Mouse (Mus musculus) R1 (cell line): ENCODE data around the gene Glyatl3.

Experiments used
- DNase-seq: peaks from one replicate; pipeline ENCODE4 v3.0.0-alpha.2; 2018; ENCODE audit warnings: low read depth, low spot score

The Glyatl3 gene

DNA sequence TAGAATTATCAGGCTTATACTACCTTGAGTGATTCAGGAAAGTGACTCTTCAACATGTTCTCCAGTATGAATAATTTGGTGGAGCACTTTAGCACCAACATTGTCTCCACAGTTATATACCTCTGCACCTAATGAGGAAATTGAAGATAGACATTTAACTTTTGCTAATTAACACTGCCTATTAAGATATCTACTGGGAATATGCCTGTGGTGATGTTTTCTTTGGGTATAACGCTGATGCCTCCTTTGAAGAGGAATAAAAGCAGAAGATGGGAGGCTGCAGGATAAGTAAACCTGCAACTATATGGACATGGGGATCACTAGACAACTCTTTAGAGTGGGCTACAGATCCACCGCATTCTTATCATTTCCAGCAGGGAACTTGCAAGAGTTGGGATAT, at the start of gene Glyatl3:
Gene Glyatl3 (minus strand): TSS at position 101 of the 400 bp plus-strand sequence.
- DNase-seq, result no peak

DNA sequence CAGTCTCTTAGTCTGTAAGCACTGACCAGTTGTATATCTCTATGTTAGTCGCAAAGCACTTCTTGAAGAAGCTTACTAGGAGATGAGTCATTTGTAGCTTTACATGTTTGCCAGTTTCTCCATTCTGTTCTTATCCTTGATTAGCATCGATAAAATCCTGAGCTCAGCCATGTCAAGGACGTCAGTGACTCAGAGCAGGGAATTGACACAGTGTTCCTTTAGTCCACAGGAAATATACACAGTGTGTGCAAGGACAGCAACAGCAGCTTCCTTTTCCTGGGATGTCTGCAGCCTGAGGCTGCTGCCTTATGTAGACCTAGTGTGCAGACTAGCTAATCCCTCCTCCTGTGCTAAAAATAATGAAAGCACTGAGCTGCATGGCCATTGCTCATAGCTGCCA, 34.4 kb upstream of the Glyatl3 start:
- DNase-seq, result no peak

DNA sequence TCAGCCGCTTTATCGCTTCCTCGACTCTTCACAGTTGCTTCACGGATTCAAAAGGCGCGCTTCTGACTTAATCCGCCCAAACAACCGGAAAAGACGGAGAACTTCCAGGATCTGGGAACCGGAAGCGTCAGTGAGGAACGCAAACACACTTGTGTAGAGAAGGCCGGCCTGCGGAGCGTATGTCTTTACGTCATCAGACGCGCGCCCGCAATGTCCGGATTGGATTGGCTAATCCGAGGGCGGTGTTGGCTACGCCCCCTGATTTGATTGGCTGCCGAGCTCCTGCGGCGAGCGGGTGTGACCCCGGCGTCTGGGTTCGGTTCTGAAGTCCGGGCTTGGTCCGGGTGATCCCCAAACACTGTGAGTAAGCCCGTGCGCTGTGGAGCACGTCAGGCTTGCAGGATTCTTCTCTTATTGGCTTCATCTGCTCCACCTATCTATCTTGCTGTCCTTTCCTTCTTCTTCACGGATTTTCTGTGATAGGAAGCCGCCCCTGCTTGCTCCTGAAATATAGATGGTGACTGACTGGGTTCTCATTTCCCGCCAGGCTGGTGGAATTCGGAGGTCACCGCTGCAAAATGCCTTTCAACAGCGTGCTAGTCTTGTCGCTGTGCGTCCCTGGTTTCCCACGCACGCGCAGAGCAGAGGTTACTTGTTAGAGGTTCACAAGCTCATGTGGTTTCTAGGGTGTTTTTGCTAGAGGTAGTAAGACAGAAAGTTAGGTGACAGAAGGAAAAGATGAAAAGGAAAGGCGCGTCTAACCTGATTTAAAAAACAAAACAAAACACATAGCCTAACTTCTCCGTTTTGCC, 20.5 kb upstream of the Glyatl3 start, which contains the start of the genes Mut and Cenpq:
Gene Mut (plus strand): TSS at position 266 of the 812 bp plus-strand sequence.
Gene Cenpq (minus strand): TSS at position 628 of the 812 bp plus-strand sequence.
- peak; percentile 99 for DNase-seq

DNA sequence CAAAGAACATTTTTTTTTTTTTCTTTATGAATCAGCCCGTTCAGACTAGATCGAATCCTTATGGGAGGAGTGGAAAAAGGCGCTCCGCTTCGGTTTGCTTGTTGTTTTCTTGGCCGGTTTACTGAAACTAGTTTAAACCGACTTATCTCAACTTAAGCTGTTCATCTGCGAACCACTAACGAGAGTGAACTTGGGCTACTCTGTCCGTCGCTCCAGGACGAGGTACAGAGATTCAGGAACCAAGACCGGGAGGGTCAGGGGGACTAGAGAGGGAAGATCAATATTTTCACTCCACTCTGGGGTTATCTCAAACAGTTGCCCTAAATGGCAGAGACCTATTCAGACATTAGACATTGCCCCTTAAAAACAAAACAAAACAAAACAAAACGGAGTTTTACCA, 19.8 kb upstream of the Glyatl3 start:
- DNase-seq, result no peak

DNA sequence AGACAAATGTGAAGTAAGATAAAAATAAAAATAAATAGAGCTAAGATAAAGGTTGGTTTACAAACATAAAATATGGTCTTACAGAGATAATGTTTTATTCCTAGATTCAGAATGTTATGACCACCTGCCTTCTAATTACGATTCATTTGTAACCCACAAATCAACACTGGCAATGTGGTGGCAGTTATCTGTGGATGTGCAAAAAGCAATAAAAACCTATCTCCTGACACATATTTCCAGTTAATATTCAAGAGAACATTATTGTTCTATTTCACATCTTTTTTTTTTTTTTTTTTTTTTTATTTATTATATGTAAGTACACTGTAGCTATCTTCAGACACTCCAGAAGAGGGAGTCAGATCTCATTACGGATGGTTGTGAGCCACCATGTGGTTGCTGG, 1.3 kb upstream of the Glyatl3 start:
- DNase-seq, result no peak

DNA sequence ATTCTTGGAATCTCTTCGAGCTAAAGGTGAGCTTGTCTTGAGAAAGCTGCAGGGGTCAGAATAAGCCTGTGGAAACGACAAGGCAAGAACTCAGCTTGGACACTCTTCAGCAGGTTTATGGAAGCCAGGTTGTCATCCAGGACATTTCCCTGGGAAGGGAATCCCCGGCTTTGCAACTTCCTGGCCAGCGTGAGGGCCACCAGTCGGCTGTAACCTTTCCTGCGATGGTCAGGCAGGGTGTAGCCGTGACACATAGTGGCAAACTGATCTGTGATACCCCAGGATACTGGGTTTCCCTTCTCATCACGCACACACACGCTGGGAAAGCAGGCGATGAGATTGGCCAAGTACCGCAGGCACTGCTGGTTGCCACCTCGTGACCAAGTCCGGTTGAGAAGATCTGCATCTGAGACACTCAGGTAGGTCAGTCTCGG, 9.4 kb downstream of the Glyatl3 start:
- DNase-seq, result peak; percentile 54

DNA sequence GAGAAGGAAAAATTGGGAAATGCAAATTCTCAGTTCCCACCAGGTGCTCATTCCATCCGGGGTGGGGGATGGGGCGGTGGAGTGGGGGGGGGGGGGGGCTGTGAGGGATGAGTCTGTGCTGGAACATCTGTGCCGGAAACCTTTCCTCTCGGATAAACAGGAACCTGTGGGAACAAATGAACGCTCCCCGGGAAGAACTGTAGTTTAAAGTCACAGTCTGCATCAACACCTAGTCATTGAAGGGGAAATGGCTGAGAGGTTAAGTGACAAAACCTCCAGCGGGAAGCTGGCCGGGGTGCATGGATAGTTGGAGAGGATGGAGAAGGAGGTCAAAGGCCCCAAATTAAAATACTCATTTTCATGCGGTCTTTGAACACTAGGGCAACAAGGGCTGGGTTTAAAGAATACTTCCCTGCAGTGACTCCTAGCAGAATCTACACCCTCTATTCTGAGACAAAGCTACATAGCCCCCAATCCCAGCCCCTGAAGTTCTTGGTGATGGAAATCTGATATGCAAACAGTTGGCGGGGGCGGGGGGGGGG, 10.0 kb downstream of the Glyatl3 start:
- DNase-seq, result peak; percentile 76

DNA sequence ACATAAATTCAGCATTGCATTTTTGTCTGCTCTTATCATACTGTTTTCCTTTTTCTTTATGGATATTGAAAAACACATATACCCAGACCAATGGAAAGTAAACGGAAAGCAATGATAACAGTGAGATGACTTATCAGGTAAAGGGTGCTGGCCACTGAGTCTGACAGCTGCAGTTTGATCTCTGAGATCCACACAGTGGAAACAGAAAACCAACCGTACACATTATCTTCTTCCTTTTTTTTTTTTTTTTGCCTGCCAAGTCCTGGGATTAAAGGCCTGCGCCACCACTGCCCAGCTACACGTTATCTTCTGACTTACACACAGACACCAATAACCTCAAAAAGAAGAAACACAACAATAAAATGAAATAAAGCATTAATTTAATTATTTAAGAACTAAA, 10.8 kb downstream of the Glyatl3 start:
- DNase-seq, result no peak

DNA sequence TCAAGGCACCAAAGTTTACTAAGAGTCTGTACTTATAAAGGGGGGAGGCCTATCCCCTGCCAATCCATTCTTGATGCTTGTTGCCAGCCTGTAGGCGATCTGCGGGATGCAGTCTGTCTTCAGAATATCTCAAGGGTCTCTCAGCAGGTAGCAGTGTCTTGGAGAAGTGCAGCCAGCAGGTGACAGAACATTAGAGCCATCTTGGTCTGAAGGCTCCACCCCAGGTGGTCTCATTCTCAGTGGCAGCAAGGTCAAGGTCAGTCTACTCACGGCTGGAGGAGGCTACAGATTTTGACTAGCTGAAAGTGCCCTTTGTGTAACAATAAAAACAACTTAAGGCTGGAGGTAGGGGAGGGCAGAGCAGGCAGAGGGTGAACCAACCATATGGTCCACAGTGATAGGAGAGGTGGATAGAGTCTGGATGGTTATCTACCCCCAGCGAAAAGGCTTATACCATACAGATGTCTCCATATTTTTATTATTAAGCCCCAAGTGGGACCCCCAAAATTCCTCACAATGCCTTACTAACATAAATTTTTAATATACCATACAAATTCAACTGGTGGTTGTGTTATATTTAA, 14.3 kb downstream of the Glyatl3 start:
- DNase-seq, result peak; percentile 72

DNA sequence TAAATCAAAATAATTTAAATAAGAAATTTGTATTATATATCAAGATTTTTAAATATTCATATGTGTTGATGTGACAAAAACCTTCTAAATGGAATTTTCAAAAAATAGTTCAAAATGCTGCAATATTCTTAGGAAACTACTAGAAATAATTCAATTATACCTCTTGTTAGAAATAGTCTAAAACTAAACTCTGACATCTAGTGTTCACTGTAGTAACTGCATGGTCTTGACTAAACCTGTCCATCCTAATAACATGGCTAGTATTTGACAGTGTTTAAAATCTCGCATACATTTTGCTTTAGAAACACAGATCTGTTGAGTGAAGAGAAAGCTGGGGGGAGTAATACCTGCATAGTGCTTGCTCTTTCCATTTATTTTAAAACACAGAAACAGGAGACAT, 17.3 kb downstream of the Glyatl3 start:
- peak; percentile 32 for DNase-seq

DNA sequence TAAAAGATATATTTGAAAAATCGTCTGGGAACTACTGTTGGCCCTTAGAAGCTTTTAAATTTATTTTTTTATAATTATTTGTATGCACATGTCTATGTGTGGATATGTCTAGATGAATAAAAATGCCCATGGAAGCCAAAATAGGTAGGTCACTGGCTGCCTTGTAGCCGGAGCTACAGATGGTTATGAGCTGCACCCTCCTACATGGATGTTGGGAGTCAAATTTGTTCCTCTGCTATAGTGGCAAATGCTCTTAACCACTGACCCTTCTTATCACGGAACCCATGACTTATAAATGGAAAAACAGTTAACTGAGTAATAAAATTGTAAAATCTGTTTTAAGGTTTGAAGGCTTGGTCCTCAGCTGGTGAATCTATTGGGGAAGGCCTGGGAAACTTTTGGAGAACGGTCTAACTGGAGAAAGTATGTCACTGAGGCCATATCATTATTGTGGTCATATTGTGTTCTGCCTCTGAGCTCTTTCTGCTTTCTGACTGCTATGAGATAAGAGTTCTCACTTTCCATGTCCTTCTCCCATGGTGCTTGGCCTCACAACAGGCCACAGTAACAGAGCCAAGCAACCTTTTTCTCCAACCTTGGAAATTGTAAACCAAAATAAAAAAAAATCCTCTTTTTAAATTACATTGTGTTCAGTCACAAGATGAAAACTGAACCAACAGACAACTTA, 26.2 kb downstream of the Glyatl3 start:
- no peak for DNase-seq

DNA sequence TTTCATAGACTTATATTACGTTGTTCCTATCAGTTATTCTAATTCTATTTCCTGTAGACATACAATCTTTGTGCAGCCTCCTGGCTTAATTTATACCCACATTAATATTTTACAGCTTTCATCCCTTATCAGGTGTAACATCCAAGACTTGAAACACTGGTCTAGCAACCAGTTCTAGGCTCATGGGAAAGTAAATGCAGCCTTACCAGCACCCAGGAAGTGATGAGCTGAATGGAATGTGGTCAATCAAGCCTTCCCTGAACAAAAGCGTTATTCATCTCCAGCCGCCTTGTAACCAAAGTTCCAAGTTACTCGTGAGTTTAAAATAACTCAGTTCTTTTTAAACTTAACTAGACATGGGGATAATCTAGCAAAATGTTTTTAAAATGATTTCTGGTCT, 29.0 kb downstream of the Glyatl3 start:
- no peak for DNase-seq

DNA sequence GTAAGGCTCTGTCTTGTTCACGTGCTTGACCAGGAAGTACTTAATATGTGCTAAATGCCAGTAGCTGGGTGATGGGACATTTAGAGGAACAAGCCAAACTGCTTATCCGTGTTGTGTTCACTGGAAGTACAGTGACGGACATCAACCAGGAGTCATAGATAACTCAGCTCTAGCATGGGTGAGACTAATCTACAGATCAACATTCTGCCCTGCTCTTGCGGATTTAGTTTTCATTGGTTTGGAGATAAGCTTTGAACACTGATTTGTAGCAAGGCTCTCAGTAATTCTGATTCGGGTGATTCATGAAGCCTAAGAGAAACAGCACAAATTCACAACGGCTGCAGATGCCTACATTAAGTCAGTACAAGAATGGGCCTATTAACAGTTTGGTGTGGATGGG, 32.0 kb downstream of the Glyatl3 start:
- DNase-seq, result no peak

DNA sequence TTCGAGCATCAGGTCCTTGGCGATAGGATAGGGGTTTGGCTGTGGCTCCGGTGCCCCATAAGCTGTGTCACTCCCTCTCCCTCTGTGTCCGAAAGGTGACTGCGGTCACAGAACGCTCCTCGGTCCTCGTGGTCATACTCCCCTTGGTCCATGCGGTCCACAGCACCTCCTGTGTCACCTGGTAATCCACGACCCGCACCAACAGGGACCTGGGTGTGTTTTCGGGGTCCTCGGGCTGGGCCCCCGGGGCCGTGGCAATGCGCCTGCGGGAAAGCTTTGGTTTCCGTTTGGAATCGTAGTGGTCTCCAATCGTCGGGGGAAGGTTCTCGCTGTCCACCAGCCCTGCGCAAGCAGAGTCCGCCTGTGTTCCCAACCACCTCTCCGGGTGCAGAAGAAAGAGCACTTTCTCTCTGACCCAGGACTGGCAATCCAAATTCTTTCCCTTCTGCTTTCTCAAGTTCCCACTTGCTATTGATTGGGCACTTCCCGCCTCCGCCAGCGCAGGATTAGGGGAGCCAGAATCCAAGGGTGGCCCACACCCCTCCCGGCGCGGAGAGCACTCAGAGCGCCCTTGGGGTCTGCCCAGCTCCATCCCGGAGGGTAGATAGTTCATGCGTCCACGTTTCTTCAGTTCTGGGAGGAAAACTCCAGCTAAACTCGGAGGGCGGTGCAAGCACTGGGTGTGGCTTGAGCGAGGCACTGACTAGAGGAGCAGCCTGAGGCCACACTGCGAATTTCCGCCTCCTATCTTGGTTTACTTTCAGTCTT, 34.0 kb downstream of the Glyatl3 start, which contains the start of gene 9130008F23Rik:
Gene 9130008F23Rik (minus strand): TSS at position 636 of the 768 bp plus-strand sequence.
- peak; percentile 47 for DNase-seq

DNA sequence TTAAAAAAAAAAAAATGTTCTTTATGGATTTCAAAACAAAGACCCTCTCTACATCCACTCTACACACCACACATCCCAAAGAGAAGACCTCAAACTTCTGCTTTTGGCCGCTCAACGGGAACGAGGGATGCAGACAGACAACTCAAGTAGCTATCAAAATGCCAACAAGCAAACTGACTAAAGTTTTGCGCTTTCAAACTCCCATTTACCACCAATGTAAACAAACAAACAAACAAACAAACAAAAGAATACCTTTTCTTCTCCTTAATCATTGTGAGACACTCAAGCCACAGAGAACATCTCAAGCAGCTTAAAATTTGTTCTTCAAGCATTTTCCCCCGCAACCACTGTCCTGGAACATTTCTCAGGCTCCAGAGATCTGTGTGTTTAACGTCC, 34.6 kb downstream of the Glyatl3 start:
- no peak for DNase-seq

DNA sequence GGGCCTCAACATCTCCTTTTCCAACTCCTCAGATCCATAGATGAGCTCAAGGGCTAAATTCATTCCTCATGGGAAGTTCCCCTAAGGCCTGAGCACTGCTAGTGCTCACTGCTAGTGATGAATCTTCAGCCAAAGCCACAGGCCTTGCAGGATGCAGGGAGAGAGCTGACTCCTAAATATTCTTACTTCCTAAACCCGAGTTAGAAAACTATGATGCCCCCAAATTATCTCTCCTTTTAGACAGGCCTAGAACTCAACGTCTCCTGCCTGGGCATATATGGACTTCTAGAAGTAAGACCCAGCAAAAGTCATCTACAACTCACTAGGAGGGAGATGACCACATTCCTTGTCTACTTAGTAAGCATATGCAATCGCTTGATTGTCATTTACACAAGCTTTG, 36.4 kb downstream of the Glyatl3 start:
- peak; percentile 12 for DNase-seq

DNA sequence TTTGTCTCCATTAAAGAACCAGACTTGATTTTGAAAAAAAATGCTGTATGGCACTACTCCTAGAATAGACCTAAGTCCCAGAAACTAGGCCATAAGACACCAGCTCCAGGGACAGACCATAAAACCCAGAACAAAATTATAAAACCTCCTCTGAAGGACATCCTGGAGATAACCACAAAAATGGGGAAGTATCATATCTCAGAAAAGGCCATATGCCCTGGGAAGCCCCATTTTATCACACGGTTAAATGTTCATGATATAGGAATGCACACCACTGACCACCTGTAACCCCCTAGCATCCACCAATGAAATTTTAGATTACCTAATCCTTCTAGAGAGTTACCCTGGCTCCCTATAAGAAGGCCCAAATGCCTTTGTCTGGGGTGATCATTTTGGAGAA, 38.6 kb downstream of the Glyatl3 start:
- DNase-seq, result no peak

DNA sequence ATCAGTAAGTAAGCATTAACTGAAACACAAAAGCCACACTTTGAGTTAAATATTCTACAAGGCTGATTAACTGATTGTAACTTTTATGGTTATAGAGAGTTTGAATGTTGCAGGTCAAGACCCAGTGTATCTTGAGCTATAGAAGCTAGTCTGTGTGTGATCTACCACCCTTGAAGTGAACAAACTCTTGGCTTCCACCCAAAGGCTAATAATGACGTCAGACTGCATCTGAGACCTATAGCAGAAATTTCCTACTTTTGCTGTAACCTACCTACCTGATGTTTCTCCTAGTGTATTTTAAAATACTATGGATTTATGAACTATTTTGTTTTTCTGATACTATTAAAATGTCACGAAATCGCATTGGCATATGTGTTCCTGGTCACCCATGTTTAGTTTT, 39.4 kb downstream of the Glyatl3 start:
- DNase-seq, result no peak

DNA sequence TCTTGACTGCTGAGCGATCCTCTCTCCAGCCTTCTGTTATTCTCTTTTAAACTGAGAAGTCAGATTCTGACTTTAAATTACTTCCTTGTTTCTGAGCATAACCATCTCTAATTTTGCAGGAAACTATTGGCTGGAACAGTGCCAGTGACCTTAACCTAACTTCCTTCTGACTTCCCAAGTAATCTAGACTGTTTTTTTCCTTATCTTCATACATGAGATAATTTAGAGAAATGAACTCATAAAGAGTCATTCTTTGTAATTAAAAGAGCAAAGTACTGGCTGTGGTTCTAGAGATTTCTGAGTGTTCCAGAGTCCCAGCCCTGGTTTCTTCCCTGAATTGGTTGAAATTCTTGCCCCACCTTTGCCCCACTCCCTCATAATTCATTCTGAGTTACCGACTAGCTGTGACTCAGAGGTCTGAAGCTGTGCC, 40.6 kb downstream of the Glyatl3 start:
- DNase-seq, result no peak

DNA sequence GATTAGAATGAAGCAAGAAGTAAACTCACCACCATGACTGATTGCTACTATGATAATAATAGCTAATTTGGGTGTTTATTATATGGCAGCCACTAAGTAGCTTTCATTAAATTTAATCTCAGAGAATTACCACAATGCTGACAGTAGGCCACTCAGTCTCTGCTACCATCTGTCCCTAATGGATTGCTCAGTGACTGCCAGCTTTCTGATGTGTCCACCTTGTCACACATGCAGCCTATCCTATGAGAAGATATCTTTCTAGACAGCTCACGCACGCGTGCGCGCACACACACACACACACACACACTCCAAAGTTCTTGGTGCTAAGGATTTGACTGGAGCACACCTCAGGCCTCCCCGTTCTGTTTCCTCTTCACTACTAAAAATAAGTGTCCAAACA, 41.5 kb downstream of the Glyatl3 start:
- DNase-seq, result no peak
